Mouse (Mus musculus): ENCODE data around the gene Sgsm1.

GRCm38 (mm10) chr5:113223888-113224287, 86.7 kb downstream of the Sgsm1 start:
- TF ChIP-seq EP300 (IDR thresholded peaks at IDR 0.05) (no peak), CTCF (IDR thresholded peaks at IDR 0.05) (no peak)
